Mouse (Mus musculus): ENCODE results near the gene Zfp423. TPM values are rescaled to one million over a fixed set of nuclear protein-coding genes. Genes with fewer than 3 reads are reported as not detected.
A peak's percentile ranks its signal among the peaks of the same experiment; 100 is the strongest.

Zfp423 gene
- total RNA-seq, 2 experiments from 2014 or later: 25.4 to 32.6 TPM

- no peak overlapping the region for H3K27ac ChIP-seq
- DNase-seq (ENCODE audit: extremely low spot score in 1 of 2, low spot score in 2 of 2): no peak
- intact Hi-C loops (cut with DNase I): loop anchor here (5.0 kb wide), 3 partner anchors 130 to 300 kb away; no protein-coding TSS in a partner anchor
- H3K4me3 ChIP-seq: peak overlapping the region; percentile 8; the same call in 1 of the 2 replicates
- no peak for TF ChIP-seq CTCF (IDR thresholded peaks at IDR 0.05)
Measured at GRCm38 (mm10) chr8:87962514-87963225, 3.3 kb upstream of the Zfp423 start.

GRCm38 (mm10) chr8:87961680-87962513 is 2.5 kb upstream of the Zfp423 start:
- intact Hi-C loops (cut with DNase I): loop anchor here (2.0 to 5.0 kb wide), 4 partner anchors 130 to 300 kb away; no protein-coding TSS in a partner anchor
- peak in 1 of 2 experiments; percentile 42 for DNase-seq (ENCODE audit: extremely low spot score in 1 of 2, low spot score in 2 of 2)
- H3K4me3 ChIP-seq: peak overlapping the region; percentile 8
- TF ChIP-seq CTCF (IDR thresholded peaks at IDR 0.05): no peak
- H3K27ac ChIP-seq: 0 out of 2 replicates have a peak overlapping the region, but pooled peaks have one; percentile 36

GRCm38 (mm10) chr8:87961108-87961507 is 1.7 kb upstream of the Zfp423 start:
- intact Hi-C loops (cut with DNase I): loop anchor here (2.0 to 5.0 kb wide), 4 partner anchors 129 to 299 kb away; no protein-coding TSS in a partner anchor
- Histone ChIP-seq H3K4me3 (peak overlapping the region; percentile 79), H3K27ac (no peak overlapping the region)
- TF ChIP-seq CTCF (IDR thresholded peaks at IDR 0.05): peak; percentile 71
- DNase-seq (ENCODE audit: extremely low spot score in 1 of 2, low spot score in 2 of 2): no peak

- TF ChIP-seq CTCF (IDR thresholded peaks at IDR 0.05): peak; percentile 47
- Histone ChIP-seq H3K27ac (peak overlapping the region; percentile 71), H3K4me3 (peak overlapping the region; percentile 79)
- intact Hi-C loops (cut with DNase I): loop anchor here (2.0 to 5.0 kb wide), 4 partner anchors 128 to 298 kb away; no protein-coding TSS in a partner anchor
- peak; percentile 70 to 77 for DNase-seq (ENCODE audit: extremely low spot score in 1 of 2, low spot score in 2 of 2)
Measured at GRCm38 (mm10) chr8:87960061-87960749, 810 bp upstream of the Zfp423 start.

- intact Hi-C loops (cut with DNase I): no loop called here
- peak; percentile 54 to 58 for DNase-seq (ENCODE audit: extremely low spot score in 1 of 2, low spot score in 2 of 2)
- TF ChIP-seq CTCF (IDR thresholded peaks at IDR 0.05): no peak; the same call in 1 of the 2 replicates
- Histone ChIP-seq H3K27ac (peak overlapping the region; percentile 84), H3K4me3 (peak overlapping the region; percentile 79)
Measured at GRCm38 (mm10) chr8:87958451-87959319, 710 bp downstream of the Zfp423 start.

- intact Hi-C loops (cut with DNase I): no loop called here
Measured at GRCm38 (mm10) chr8:87957871-87958450, 1.4 kb downstream of the Zfp423 start.

GRCm38 (mm10) chr8:87956001-87956400 is 3.4 kb downstream of the Zfp423 start:
- intact Hi-C loops (cut with DNase I): no loop called here
- no peak for DNase-seq (ENCODE audit: extremely low spot score in 1 of 2, low spot score in 2 of 2)
- Histone ChIP-seq H3K4me3 (no peak overlapping the region), H3K27ac (no peak overlapping the region)
- TF ChIP-seq CTCF (IDR thresholded peaks at IDR 0.05): no peak

More at GRCm38 (mm10) chr8:87957871-87958450, 1.4 kb downstream of the Zfp423 start:
- peak in 1 of 2 experiments; percentile 13 for DNase-seq (ENCODE audit: extremely low spot score in 1 of 2, low spot score in 2 of 2)
- H3K4me3 ChIP-seq: peak overlapping the region; percentile 79
- H3K27ac ChIP-seq: peak overlapping the region; percentile 84
- no peak for TF ChIP-seq CTCF (IDR thresholded peaks at IDR 0.05)

- no peak for TF ChIP-seq CTCF (IDR thresholded peaks at IDR 0.05)
- intact Hi-C loops (cut with DNase I): no loop called here
- Histone ChIP-seq H3K4me3 (no peak overlapping the region), H3K27ac (no peak overlapping the region)
- DNase-seq (ENCODE audit: extremely low spot score in 1 of 2, low spot score in 2 of 2): no peak
Measured at GRCm38 (mm10) chr8:87953473-87953872, 5.9 kb downstream of the Zfp423 start.

- DNase-seq (ENCODE audit: extremely low spot score in 1 of 2, low spot score in 2 of 2): no peak
- TF ChIP-seq CTCF (IDR thresholded peaks at IDR 0.05): no peak
- intact Hi-C loops (cut with DNase I): no loop called here
- Histone ChIP-seq H3K27ac (no peak overlapping the region), H3K4me3 (no peak overlapping the region)
Measured at GRCm38 (mm10) chr8:87952298-87952697, 7.1 kb downstream of the Zfp423 start.

GRCm38 (mm10) chr8:87944225-87944934 is 15.0 kb downstream of the Zfp423 start:
- no peak overlapping the region for H3K27ac ChIP-seq
- no peak for DNase-seq (ENCODE audit: extremely low spot score in 1 of 2, low spot score in 2 of 2)
- TF ChIP-seq CTCF (IDR thresholded peaks at IDR 0.05): no peak
- H3K4me3 ChIP-seq: no peak overlapping the region
- intact Hi-C loops (cut with DNase I): no loop called here

Measured in left cerebral cortex, adult 2 months (tissue).